Mouse (Mus musculus) megakaryocyte, embryonic 14.5 days (primary cell): ENCODE data around the gene Tgfbr2.

Source experiments
- FLI1 ChIP-seq: IDR thresholded peaks from 2 replicates; pipeline ENCODE4 v1.6.1; 2012; ENCODE audit warnings: low read length, inconsistent platforms, mixed read lengths
- GATA1 ChIP-seq: IDR thresholded peaks from 3 replicates; pipeline ENCODE4 v1.6.1; 2012; ENCODE audit warnings: mixed read lengths, low read length, inconsistent platforms, borderline replicate concordance

GRCm38 (mm10) chr9:116060691-116061090 is 114.5 kb downstream of the Tgfbr2 start:
- TF ChIP-seq GATA1, result no peak
- no peak for TF ChIP-seq FLI1
